Mouse (Mus musculus): ENCODE results near the gene Lamc2.

DNA sequence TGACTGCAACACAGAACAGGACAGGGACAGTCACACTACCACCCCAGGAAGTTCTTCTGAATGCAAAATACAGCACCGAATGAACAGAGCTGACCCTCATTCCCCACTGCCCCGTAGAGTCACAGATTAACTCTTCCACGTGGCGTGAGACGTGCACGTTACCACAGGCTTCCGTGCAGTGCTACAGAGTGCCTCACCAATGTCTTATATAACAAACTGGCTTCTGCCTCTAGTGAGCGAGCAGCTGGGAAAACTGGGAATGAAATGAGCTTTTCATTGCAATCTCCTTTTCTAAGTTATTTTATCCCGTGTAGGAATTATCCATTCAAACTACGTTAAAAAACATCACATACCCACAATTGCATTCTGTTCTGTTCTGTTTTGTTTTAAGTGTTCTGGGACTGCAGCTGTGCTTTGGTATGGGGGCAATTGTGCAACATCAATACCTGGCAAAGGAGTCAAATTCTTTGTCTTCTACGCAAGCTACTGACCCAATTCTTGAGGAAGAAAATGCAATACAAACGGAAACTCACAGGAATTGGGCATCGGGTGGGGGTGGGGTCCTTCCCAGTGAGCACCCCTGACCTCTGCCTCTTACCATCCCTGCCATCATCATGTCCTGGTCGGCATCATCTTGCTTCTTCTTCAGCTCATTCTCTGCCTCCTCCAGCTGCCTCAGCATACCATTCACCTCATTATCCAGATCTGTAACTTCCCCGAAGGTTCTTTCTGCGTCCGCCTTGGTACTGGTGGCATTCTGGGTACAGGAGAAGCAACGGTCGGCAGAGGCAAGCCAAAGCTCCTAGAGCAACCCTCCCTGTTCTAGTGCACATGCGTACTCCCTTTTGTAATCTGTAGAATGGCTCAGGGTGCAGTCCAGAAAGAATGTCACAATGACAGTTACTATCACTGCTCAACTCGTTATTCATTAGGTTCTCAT, 39.8 kb upstream of the Lamc2 start:
- no peak for TF ChIP-seq CTCF (IDR thresholded peaks at IDR 0.05; ENCODE audit: low read depth, low read length)
- TF ChIP-seq POLR2A (IDR thresholded peaks at IDR 0.05; ENCODE audit: borderline replicate concordance, low read depth, low read length) = no peak
